Mouse (Mus musculus) liver, embryonic 14.5 days (tissue): ENCODE measurements at regions not wholly inside any gene's neighbourhood (a gene's known extent, or its start where the extent isn't known, plus 50 kb on each side); places are given as distances from the start of the nearest gene placed in this dataset.

Source experiments
- CTCF ChIP-seq: IDR thresholded peaks from 2 replicates; pipeline ENCODE4 v1.5.1; 2016; ENCODE audit warnings: antibody characterized with exemption, low read depth, control low read depth
- EP300 ChIP-seq: IDR thresholded peaks from 2 replicates; pipeline ENCODE4 v1.6.1; 2016; ENCODE audit warnings: antibody characterized with exemption, low read depth

DNA sequence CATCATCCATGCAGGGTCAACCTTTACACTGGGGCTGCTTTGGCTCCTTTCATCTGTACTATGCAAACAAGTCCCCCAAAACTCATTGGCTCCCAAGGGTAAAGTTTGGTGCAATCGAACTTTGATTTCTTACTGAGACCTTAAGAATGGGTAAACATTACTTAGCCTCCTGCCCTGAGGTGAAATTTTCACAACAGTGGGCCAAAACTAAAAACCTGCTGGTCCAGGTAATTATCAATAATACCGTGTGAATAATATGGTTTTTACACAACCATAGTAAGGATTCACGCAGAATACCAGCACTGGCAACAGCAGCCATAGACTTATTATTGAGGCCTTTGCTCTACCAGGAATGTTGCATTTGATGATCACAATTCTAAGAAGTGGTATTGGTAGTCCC, 131.6 kb upstream of the Smarca2 start:
- no peak for TF ChIP-seq CTCF
- TF ChIP-seq EP300: no peak
